Mouse (Mus musculus): ENCODE results near the gene Olfr112. TPM values are rescaled to one million over a fixed set of nuclear protein-coding genes. Genes with fewer than 3 reads are reported as not detected.

Olfr112 gene
- polyA plus RNA-seq (2012; rRNA removed) = not detected in 2 replicates

GRCm38 (mm10) chr17:37569351-37569750, at the start of gene Olfr112:
Gene Olfr112 (minus strand): TSS chr17:37569451.

GRCm38 (mm10) chr17:37592643-37593042, 23.4 kb upstream of the Olfr112 start, which contains the start of gene Olfr114:
Gene Olfr114 (minus strand): TSS chr17:37592743.

GRCm38 (mm10) chr17:37577563-37577962, 8.3 kb upstream of the Olfr112 start, which contains the start of gene Olfr113:
Gene Olfr113 (minus strand): TSS chr17:37577663.

Other genes with a start within 250 kb of the Olfr112 start
- gene Olfr103, start 229.8 kb downstream of the Olfr112 start, polyA plus RNA-seq (2012; rRNA removed) = not detected in 2 replicates
- not detected in 2 replicates for gene Olfr104-ps, start 209.9 kb downstream of the Olfr112 start, polyA plus RNA-seq (2012; rRNA removed)
- gene Olfr105-ps, start 190.4 kb downstream of the Olfr112 start, polyA plus RNA-seq (2012; rRNA removed) = not detected in 2 replicates
- gene Olfr106-ps, start 179.1 kb downstream of the Olfr112 start, polyA plus RNA-seq (2012; rRNA removed) = not detected in 2 replicates
- not detected in 2 replicates for gene Olfr107, start 170.2 kb downstream of the Olfr112 start, polyA plus RNA-seq (2012; rRNA removed)
- not detected in 2 replicates for gene Olfr108, start 124.0 kb downstream of the Olfr112 start, polyA plus RNA-seq (2012; rRNA removed)
- gene Olfr109, start 110.5 kb downstream of the Olfr112 start, polyA plus RNA-seq (2012; rRNA removed) = not detected in 2 replicates
- not detected in 2 replicates for gene H2-M2, start 85.9 kb downstream of the Olfr112 start, polyA plus RNA-seq (2012; rRNA removed)
- 0.03 TPM in 1 of 2 replicates, not detected in the other for gene Olfr110, start 77.0 kb downstream of the Olfr112 start, polyA plus RNA-seq (2012; rRNA removed)
- 0.04 and 0.05 TPM in 2 replicates for gene Olfr111, start 61.4 kb downstream of the Olfr112 start, polyA plus RNA-seq (2012; rRNA removed)
- not detected in 2 replicates for gene Olfr113, start 8.2 kb upstream of the Olfr112 start, polyA plus RNA-seq (2012; rRNA removed)
- not detected in 2 replicates for gene Olfr114, start 23.3 kb upstream of the Olfr112 start, polyA plus RNA-seq (2012; rRNA removed)
- gene Olfr115, start 57.7 kb upstream of the Olfr112 start, polyA plus RNA-seq (2012; rRNA removed) = not detected in 2 replicates
- not detected in 2 replicates for gene Olfr116, start 57.7 kb upstream of the Olfr112 start, polyA plus RNA-seq (2012; rRNA removed)
- gene Olfr117, start 94.3 kb upstream of the Olfr112 start, polyA plus RNA-seq (2012; rRNA removed) = not detected in 2 replicates
- not detected in 2 replicates for gene Olfr118, start 97.5 kb upstream of the Olfr112 start, polyA plus RNA-seq (2012; rRNA removed)
- not detected in 2 replicates for gene Olfr119, start 127.1 kb upstream of the Olfr112 start, polyA plus RNA-seq (2012; rRNA removed)
- not detected in 2 replicates for gene Olfr120, start 152.4 kb upstream of the Olfr112 start, polyA plus RNA-seq (2012; rRNA removed)
- not detected in 2 replicates for gene Olfr121, start 179.4 kb upstream of the Olfr112 start, polyA plus RNA-seq (2012; rRNA removed)
- not detected in 2 replicates for gene Olfr122, start 199.2 kb upstream of the Olfr112 start, polyA plus RNA-seq (2012; rRNA removed)
- not detected in 2 replicates for gene Olfr123, start 224.1 kb upstream of the Olfr112 start, polyA plus RNA-seq (2012; rRNA removed)
- not detected in 2 replicates for gene Olfr124, start 230.4 kb upstream of the Olfr112 start, polyA plus RNA-seq (2012; rRNA removed)